In genomic region chr13:119328731-119329130, GRCm38 (mm10) we compare ENCODE assay signal across 20 mouse cellular contexts.
"Had no signal": no experiment of that assay in that cellular context is flagged by ENCODE, and none has a peak within 500 bp of the region (broad histone marks: within the 10 kb centered on the region; RNA-seq: fewer than 3 reads in every experiment).

No protein-coding gene starts in this region.

- H3K4me3 ChIP-seq: liver, embryonic 13.5 days; liver, embryonic 15.5 days; midbrain, embryonic 10.5 days; midbrain, embryonic 12.5 days; myocyte; neural tube, embryonic 13.5 days; neural tube, embryonic 15.5 days had no signal

- ATAC-seq: liver, postnatal 0 days; midbrain, embryonic 16.5 days had no signal

- H3K4me2 ChIP-seq: liver, embryonic 11.5 days; liver, embryonic 13.5 days; liver, embryonic 15.5 days; midbrain, embryonic 12.5 days; neural tube, embryonic 13.5 days; neural tube, embryonic 15.5 days had no signal

- H3K9ac ChIP-seq: liver, embryonic 13.5 days; liver, embryonic 15.5 days; liver, postnatal 0 days; midbrain, embryonic 12.5 days; neural tube, embryonic 13.5 days; neural tube, embryonic 15.5 days had no signal

- H3K9me3 ChIP-seq: liver, embryonic 13.5 days; liver, embryonic 15.5 days; midbrain, embryonic 10.5 days; midbrain, embryonic 12.5 days; neural tube, embryonic 13.5 days; neural tube, embryonic 15.5 days had no signal

- DNase-seq: liver; liver, embryonic 13.5 days; liver, postnatal 0 days; midbrain, embryonic 14.5 days; retina, postnatal 1 day; right cerebral cortex, adult 18-20 months; right cerebral cortex, postnatal 25 days; right cerebral cortex, postnatal 4 days; spleen, adult 18-20 months; thymus, adult 18-20 months; thymus, postnatal 14 days; thymus, postnatal 36 days had no signal

- H3K4me1 ChIP-seq: liver, embryonic 13.5 days; liver, embryonic 15.5 days; midbrain, embryonic 10.5 days; midbrain, embryonic 12.5 days; neural tube, embryonic 13.5 days; neural tube, embryonic 15.5 days had no signal

- H3K27ac ChIP-seq: liver, embryonic 13.5 days; liver, embryonic 15.5 days; midbrain, embryonic 10.5 days; midbrain, embryonic 12.5 days; neural tube, embryonic 13.5 days; neural tube, embryonic 15.5 days had no signal

- H3K27me3 ChIP-seq: liver, embryonic 13.5 days; liver, embryonic 15.5 days; midbrain, embryonic 12.5 days; neural tube, embryonic 13.5 days; neural tube, embryonic 15.5 days had no signal

- H3K36me3 ChIP-seq: liver, embryonic 13.5 days; midbrain, embryonic 10.5 days; midbrain, embryonic 12.5 days; neural tube, embryonic 13.5 days; neural tube, embryonic 15.5 days had no signal
